Mouse (Mus musculus) spleen, embryonic (tissue): ENCODE results near the gene Gstm7.
"Not testable (repeated sequence)": the region's sequence is repeated elsewhere in the genome, so short reads cannot be mapped to it uniquely, and the experiment has no call there.

Experiments used
- CTCF ChIA-PET: fragments of 350-600 bp; sonication (Branson Sonifier 250); formaldehyde crosslinking; loops from one replicate; lab custom pipeline; 2022; lab: Charles Lee

The Gstm7 gene

GRCm38 (mm10) chr3:107931670-107932069 lies at the start of gene Gstm7:
TSS of gene Gstm7 (minus strand) at chr3:107931817.
- CTCF ChIA-PET = no interaction called here

- CTCF ChIA-PET = no interaction called here
These were observed 49.6 kb upstream of the Gstm7 start for GRCm38 (mm10) chr3:107981261-107981660.

GRCm38 (mm10) chr3:107977691-107978090 lies 46.1 kb upstream of the Gstm7 start:
- CTCF ChIA-PET = no interaction called here

GRCm38 (mm10) chr3:107974237-107974636 lies 42.6 kb upstream of the Gstm7 start:
- CTCF ChIA-PET = no interaction called here

- CTCF ChIA-PET = no interaction called here
These were observed 40.5 kb upstream of the Gstm7 start for GRCm38 (mm10) chr3:107972070-107972469.

- CTCF ChIA-PET = not testable (repeated sequence)
These were observed 39.5 kb upstream of the Gstm7 start for GRCm38 (mm10) chr3:107971101-107971500.

GRCm38 (mm10) chr3:107968724-107969395 lies 37.2 kb upstream of the Gstm7 start, which contains the start of gene Gstm3:
TSS of gene Gstm3 (minus strand) at chr3:107969283.
- CTCF ChIA-PET = no interaction called here

- CTCF ChIA-PET = no interaction called here
These were observed 35.0 kb upstream of the Gstm7 start for GRCm38 (mm10) chr3:107966631-107967030.

GRCm38 (mm10) chr3:107965592-107965991 lies 34.0 kb upstream of the Gstm7 start:
- CTCF ChIA-PET = no interaction called here

- CTCF ChIA-PET = no interaction called here
These were observed 33.2 kb upstream of the Gstm7 start for GRCm38 (mm10) chr3:107964656-107965308.

GRCm38 (mm10) chr3:107964026-107964425 lies 32.4 kb upstream of the Gstm7 start:
- CTCF ChIA-PET = no interaction called here

GRCm38 (mm10) chr3:107955260-107955659 lies 23.6 kb upstream of the Gstm7 start:
- CTCF ChIA-PET = interaction anchor here (0.6 kb wide), 1 partner anchor 162 kb away, joined by 7 read pairs; no protein-coding TSS in a partner anchor

GRCm38 (mm10) chr3:107953906-107954305 lies 22.3 kb upstream of the Gstm7 start:
- CTCF ChIA-PET = interaction anchor here (0.5 kb wide), 1 partner anchor 202 kb away, joined by 3 read pairs; no protein-coding TSS in a partner anchor

GRCm38 (mm10) chr3:107953328-107953755 lies 21.7 kb upstream of the Gstm7 start:
- CTCF ChIA-PET = no interaction called here

GRCm38 (mm10) chr3:107950531-107950930 lies 18.9 kb upstream of the Gstm7 start:
- CTCF ChIA-PET = no interaction called here

- CTCF ChIA-PET = not testable (repeated sequence)
These were observed 17.8 kb upstream of the Gstm7 start for GRCm38 (mm10) chr3:107949461-107949860.

GRCm38 (mm10) chr3:107945729-107946128 lies 14.1 kb upstream of the Gstm7 start:
- CTCF ChIA-PET = no interaction called here

GRCm38 (mm10) chr3:107943239-107943990 lies 11.8 kb upstream of the Gstm7 start, which contains the start of gene Gstm6:
TSS of gene Gstm6 (minus strand) at chr3:107943749.
- CTCF ChIA-PET = no interaction called here

- CTCF ChIA-PET = no interaction called here
These were observed 9.6 kb upstream of the Gstm7 start for GRCm38 (mm10) chr3:107941261-107941660.

GRCm38 (mm10) chr3:107940524-107940923 lies 8.9 kb upstream of the Gstm7 start:
- CTCF ChIA-PET = no interaction called here

- CTCF ChIA-PET = no interaction called here
These were observed 8.2 kb upstream of the Gstm7 start for GRCm38 (mm10) chr3:107939830-107940229.

GRCm38 (mm10) chr3:107939403-107939802 lies 7.8 kb upstream of the Gstm7 start:
- CTCF ChIA-PET = no interaction called here
